Mouse (Mus musculus) intestine, embryonic 15.5 days (tissue): Measurements from ENCODE around the gene Snd1. TPM values are rescaled to one million over a fixed set of nuclear protein-coding genes. Genes with fewer than 3 reads are reported as not detected.
A peak's percentile ranks its signal among the peaks of the same experiment; 100 is the strongest.

Experiments
- ATAC-seq: fragments of 200-750 bp; cut with Nextera tagmentation; 2 replicates; pipeline ENCODE4 v1.8.0; 2017; ENCODE audit warnings: moderate TSS enrichment, moderate library complexity
- H3K27ac ChIP-seq: fragments of 300-500 bp; sonication (generic); 2 replicates; pipeline ENCODE4 v1.5.1; 2015; ENCODE audit warnings: mild to moderate bottlenecking, inconsistent platforms
- H3K27me3 ChIP-seq: fragments of 300-500 bp; sonication (generic); replicated peaks from 2 replicates; pipeline ENCODE4 v1.6.1; 2015; ENCODE audit warnings: inconsistent platforms
- H3K36me3 ChIP-seq: fragments of 300-500 bp; sonication (generic); 2 replicates; pipeline ENCODE4 v1.6.1; 2015; ENCODE audit warnings: inconsistent platforms
- H3K4me1 ChIP-seq: fragments of 300-500 bp; sonication (generic); replicated peaks from 2 replicates; pipeline ENCODE4 v1.6.1; 2015; ENCODE audit warnings: inconsistent platforms
- H3K4me2 ChIP-seq: fragments of 300-500 bp; sonication (generic); replicated peaks from 2 replicates; pipeline ENCODE4 v1.6.1; 2015; ENCODE audit warnings: mild to moderate bottlenecking, inconsistent platforms
- H3K4me3 ChIP-seq: fragments of 300-500 bp; sonication (generic); replicated peaks from 2 replicates; pipeline ENCODE4 v1.5.1; 2015; ENCODE audit warnings: inconsistent platforms
- H3K9ac ChIP-seq: fragments of 300-500 bp; sonication (generic); 2 replicates; pipeline ENCODE4 v1.6.1; 2015; ENCODE audit warnings: inconsistent platforms
- H3K9me3 ChIP-seq: fragments of 300-500 bp; sonication (generic); 2 replicates; pipeline ENCODE4 v1.6.1; 2016; ENCODE audit warnings: inconsistent platforms
- WGBS: fragments of 180-500 bp; shearing (Covaris S2); methylation state at CpG from one replicate; pipeline ENCODE4 v1.1.7; 2015; 5-methylcytosine and 5-hydroxymethylcytosine counted together
- polyA plus RNA-seq: library from polyadenylated mRNA; unstranded; fragments of >200 nt; fragmentation: Nextera tagmentation; extraction: Ambion mirVana; gene quantifications from 2 replicates; pipeline ENCODE4 v1.2.1, GENCODE M21; 2015

Snd1 gene
- polyA plus RNA-seq, 1 experiment from 2014 or later = 128 TPM

- Histone ChIP-seq H3K9me3 (no peaks in the 10 kb centered on the region), H3K27ac (no peak overlapping the region), H3K4me2 (no peak overlapping the region), H3K4me3 (no peak overlapping the region), H3K27me3 (no peaks in the 10 kb centered on the region), H3K4me1 (no peaks in the 10 kb centered on the region), H3K9ac (no peak overlapping the region), H3K36me3 (no peaks in the 10 kb centered on the region)
- no peak for ATAC-seq
- 66% methylated on average over 6 of the region's 6 CpGs for WGBS
Observed at GRCm38 (mm10) chr6:28731246-28731645, 256.3 kb downstream of the Snd1 start.

- no peak overlapping the region for H3K4me3 ChIP-seq
- no peaks in the 10 kb centered on the region for H3K36me3 ChIP-seq
- H3K9ac ChIP-seq = no peak overlapping the region
- H3K27ac ChIP-seq = no peak overlapping the region
- peak; percentile 39 for ATAC-seq
- H3K4me2 ChIP-seq = no peak overlapping the region
- no peaks in the 10 kb centered on the region for H3K4me1 ChIP-seq
- H3K9me3 ChIP-seq = no peaks in the 10 kb centered on the region
- WGBS = 66% methylated on average over 5 of the region's 5 CpGs
- no peaks in the 10 kb centered on the region for H3K27me3 ChIP-seq
Observed at GRCm38 (mm10) chr6:28733884-28734647, 259.1 kb downstream of the Snd1 start.

- Histone ChIP-seq H3K4me3 (no peak overlapping the region), H3K36me3 (no peaks in the 10 kb centered on the region), H3K27ac (no peak overlapping the region), H3K4me2 (no peak overlapping the region), H3K27me3 (no peaks in the 10 kb centered on the region), H3K4me1 (no peaks in the 10 kb centered on the region), H3K9me3 (no peaks in the 10 kb centered on the region), H3K9ac (no peak overlapping the region)
- 45% methylated on average over 9 of the region's 9 CpGs for whole genome bisulfite sequencing
- ATAC-seq = peak; percentile 84
Observed at GRCm38 (mm10) chr6:28735116-28735515, 260.2 kb downstream of the Snd1 start.

DNA sequence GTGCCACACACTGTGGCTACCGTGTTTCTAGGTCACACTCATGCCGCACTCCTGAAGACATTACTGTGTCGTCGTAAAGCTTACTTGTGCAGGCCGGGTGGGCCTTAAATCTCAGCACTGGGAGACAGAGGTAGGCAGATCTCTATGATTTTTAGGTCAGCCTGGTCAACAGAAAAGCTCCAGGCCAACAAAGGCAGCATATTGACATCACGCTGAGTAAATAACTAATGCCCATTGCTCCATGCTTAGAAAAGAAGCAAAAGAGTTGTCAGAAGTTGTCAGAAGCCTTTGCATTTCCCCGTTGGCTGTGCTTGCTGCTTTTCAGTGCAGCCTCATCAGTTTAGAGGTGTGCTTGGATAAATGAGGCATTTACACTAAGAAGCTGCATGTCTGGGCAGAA lies 261.7 kb downstream of the Snd1 start:
- H3K27me3 ChIP-seq = no peaks in the 10 kb centered on the region
- H3K9ac ChIP-seq = no peak overlapping the region
- no peak overlapping the region for H3K27ac ChIP-seq
- H3K4me2 ChIP-seq = no peak overlapping the region
- 78% methylated on average over 7 of the region's 7 CpGs for WGBS
- no peaks in the 10 kb centered on the region for H3K4me1 ChIP-seq
- no peak for ATAC-seq
- no peaks in the 10 kb centered on the region for H3K36me3 ChIP-seq
- H3K4me3 ChIP-seq = no peak overlapping the region
- H3K9me3 ChIP-seq = no peaks in the 10 kb centered on the region

- H3K4me3 ChIP-seq = no peak overlapping the region
- H3K27ac ChIP-seq = no peak overlapping the region
- no peak overlapping the region for H3K4me2 ChIP-seq
- no peaks in the 10 kb centered on the region for H3K36me3 ChIP-seq
- WGBS = 81% methylated on average over 1 of the region's 1 CpGs
- no peak; the same call in 1 of the 2 replicates for ATAC-seq
- no peaks in the 10 kb centered on the region for H3K4me1 ChIP-seq
- H3K9ac ChIP-seq = no peak overlapping the region
- no peaks in the 10 kb centered on the region for H3K27me3 ChIP-seq
- no peaks in the 10 kb centered on the region for H3K9me3 ChIP-seq
Observed at GRCm38 (mm10) chr6:28737601-28738000, 262.7 kb downstream of the Snd1 start.

- Histone ChIP-seq H3K36me3 (peaks cover 9% of the 10 kb centered on the region; the same call in 1 of the 2 replicates), H3K4me2 (no peak overlapping the region), H3K27ac (no peak overlapping the region), H3K4me1 (0 out of 2 replicates have a peak, but pooled peaks cover 3% of the 10 kb centered on the region), H3K27me3 (no peaks in the 10 kb centered on the region), H3K9ac (no peak overlapping the region), H3K4me3 (no peak overlapping the region), H3K9me3 (no peaks in the 10 kb centered on the region)
- ATAC-seq = no peak
- 57% methylated on average over 1 of the region's 1 CpGs for WGBS
Observed at GRCm38 (mm10) chr6:28743586-28743985, 268.6 kb downstream of the Snd1 start.

DNA sequence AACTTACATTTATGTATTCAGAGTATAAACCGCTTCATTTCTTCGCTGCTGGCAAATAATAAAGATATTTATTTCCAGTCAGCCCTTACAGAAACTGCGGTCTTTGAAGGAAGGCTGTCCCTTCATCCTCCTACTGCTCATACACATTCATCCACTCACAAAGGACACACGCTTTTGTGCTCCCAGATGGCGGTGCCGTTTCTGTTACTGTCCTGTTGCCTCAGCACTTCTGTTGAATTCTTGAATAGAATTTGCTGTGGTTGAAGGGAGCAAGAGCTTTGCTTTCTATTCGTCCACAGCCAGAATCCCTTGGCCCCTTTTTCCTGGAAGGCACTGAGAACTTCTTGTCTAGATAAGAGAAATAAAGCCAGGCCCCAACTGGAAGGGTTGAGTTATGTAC lies 270.9 kb downstream of the Snd1 start:
- Histone ChIP-seq H3K4me1 (0 out of 2 replicates have a peak, but pooled peaks cover 3% of the 10 kb centered on the region), H3K4me2 (no peak overlapping the region), H3K36me3 (peaks cover 9% of the 10 kb centered on the region; the same call in 1 of the 2 replicates), H3K9ac (no peak overlapping the region), H3K27ac (no peak overlapping the region), H3K4me3 (no peak overlapping the region), H3K9me3 (no peaks in the 10 kb centered on the region), H3K27me3 (no peaks in the 10 kb centered on the region)
- no peak for ATAC-seq
- WGBS = 91% methylated on average over 7 of the region's 7 CpGs

- H3K27ac ChIP-seq = no peak overlapping the region
- H3K9me3 ChIP-seq = no peaks in the 10 kb centered on the region
- no peaks in the 10 kb centered on the region for H3K27me3 ChIP-seq
- ATAC-seq = no peak
- no peak overlapping the region for H3K4me2 ChIP-seq
- H3K4me1 ChIP-seq = 0 out of 2 replicates have a peak, but pooled peaks cover 3% of the 10 kb centered on the region
- peaks cover 9% of the 10 kb centered on the region; the same call in 1 of the 2 replicates for H3K36me3 ChIP-seq
- H3K4me3 ChIP-seq = no peak overlapping the region
- whole genome bisulfite sequencing = 94% methylated on average over 5 of the region's 5 CpGs
- H3K9ac ChIP-seq = no peak overlapping the region
Observed at GRCm38 (mm10) chr6:28747025-28747424, 272.1 kb downstream of the Snd1 start.

DNA sequence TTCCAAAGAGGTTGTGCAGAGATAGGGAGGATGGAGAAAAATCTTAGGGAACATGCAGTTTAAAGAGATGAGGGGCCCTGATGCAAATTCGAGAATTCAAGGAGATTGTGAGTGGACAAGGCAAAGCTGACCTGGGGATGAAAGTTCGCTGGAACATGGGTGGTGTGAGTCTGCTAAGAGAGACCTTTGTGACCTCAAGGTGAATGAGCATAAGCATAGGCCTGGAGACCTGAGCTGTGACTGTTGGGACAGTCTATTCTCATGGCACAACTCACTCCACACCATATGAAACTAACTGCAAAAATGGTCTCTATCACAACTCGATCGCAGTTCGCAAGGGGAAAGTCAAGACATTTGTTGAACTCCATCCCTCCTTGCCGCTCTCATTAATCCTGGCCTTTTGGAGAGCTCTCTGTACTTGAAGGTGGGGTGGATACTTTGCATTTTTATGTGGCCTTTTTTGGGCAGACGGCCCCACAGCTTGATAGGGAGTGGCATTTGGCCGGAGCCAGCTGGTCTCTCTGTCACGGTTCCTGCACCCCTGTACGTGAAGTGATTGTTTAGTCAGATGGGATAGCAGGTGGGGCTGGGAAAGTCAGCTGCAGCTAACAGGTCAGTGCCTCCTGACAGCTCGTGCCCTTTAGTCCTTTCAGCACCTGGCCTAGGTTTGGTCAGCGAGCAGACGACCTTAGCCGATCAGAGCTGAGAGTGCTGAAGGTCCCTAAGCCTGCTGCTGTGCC lies 273.2 kb downstream of the Snd1 start:
- Histone ChIP-seq H3K27me3 (no peaks in the 10 kb centered on the region), H3K9ac (no peak overlapping the region), H3K4me2 (no peak overlapping the region), H3K36me3 (peaks cover 9% of the 10 kb centered on the region; the same call in 1 of the 2 replicates), H3K9me3 (no peaks in the 10 kb centered on the region), H3K4me1 (0 out of 2 replicates have a peak, but pooled peaks cover 3% of the 10 kb centered on the region), H3K27ac (no peak overlapping the region), H3K4me3 (no peak overlapping the region)
- WGBS = 73% methylated on average over 14 of the region's 14 CpGs
- ATAC-seq = no peak

GRCm38 (mm10) chr6:28749224-28749623 lies 274.3 kb downstream of the Snd1 start:
- H3K9me3 ChIP-seq = no peaks in the 10 kb centered on the region
- 69% methylated on average over 3 of the region's 3 CpGs for WGBS

GRCm38 (mm10) chr6:28751186-28751585 lies 276.2 kb downstream of the Snd1 start:
- Histone ChIP-seq H3K4me2 (no peak overlapping the region), H3K27me3 (no peaks in the 10 kb centered on the region), H3K9me3 (no peaks in the 10 kb centered on the region), H3K4me3 (no peak overlapping the region), H3K36me3 (peaks cover 3% of the 10 kb centered on the region; the same call in 1 of the 2 replicates), H3K9ac (no peak overlapping the region), H3K4me1 (no peaks in the 10 kb centered on the region), H3K27ac (no peak overlapping the region)
- no peak for ATAC-seq
- WGBS = 65% methylated on average over 3 of the region's 3 CpGs

More at GRCm38 (mm10) chr6:28749224-28749623, 274.3 kb downstream of the Snd1 start:
- Histone ChIP-seq H3K4me1 (no peaks in the 10 kb centered on the region), H3K27ac (no peak overlapping the region), H3K4me2 (no peak overlapping the region), H3K4me3 (no peak overlapping the region), H3K9ac (no peak overlapping the region), H3K27me3 (no peaks in the 10 kb centered on the region), H3K36me3 (peaks cover 9% of the 10 kb centered on the region; the same call in 1 of the 2 replicates)
- ATAC-seq = no peak

GRCm38 (mm10) chr6:28753217-28753616 lies 278.3 kb downstream of the Snd1 start:
- Histone ChIP-seq H3K27ac (no peak overlapping the region), H3K27me3 (no peaks in the 10 kb centered on the region), H3K9me3 (no peaks in the 10 kb centered on the region), H3K4me2 (no peak overlapping the region), H3K4me3 (no peak overlapping the region), H3K36me3 (no peaks in the 10 kb centered on the region), H3K4me1 (no peaks in the 10 kb centered on the region), H3K9ac (no peak overlapping the region)
- WGBS = 92% methylated on average over 5 of the region's 5 CpGs
- ATAC-seq = no peak
